Mouse (Mus musculus): Measurements from ENCODE around the gene Tmem246. TPM values are rescaled to one million over a fixed set of nuclear protein-coding genes. Genes with fewer than 3 reads are reported as not detected.

Gene Tmem246
- total RNA-seq, 1 experiment from 2014 or later: 1.9 TPM

GRCm38 (mm10) chr4:49535675-49536294, 61.9 kb downstream of the Tmem246 start:
- no peak for ATAC-seq (replicated peaks in 1 of 2; ENCODE audit: insufficient read depth in 1 of 2, low FRiP score in 2 of 2, low TSS enrichment in 1 of 2, low read depth in 1 of 2, poor library complexity in 2 of 2, severe bottlenecking in 2 of 2)

GRCm38 (mm10) chr4:49535036-49535435, 62.6 kb downstream of the Tmem246 start:
- no peak for ATAC-seq (replicated peaks in 1 of 2; ENCODE audit: insufficient read depth in 1 of 2, low FRiP score in 2 of 2, low TSS enrichment in 1 of 2, low read depth in 1 of 2, poor library complexity in 2 of 2, severe bottlenecking in 2 of 2)

Other genes starting within 250 kb of the Tmem246 start
- not detected in 2 replicates for gene Acnat2, start 189.7 kb downstream of the Tmem246 start, total RNA-seq (2017)
- 0.74 TPM in 1 of 2 replicates, not detected in the other for gene Acnat1, start 124.0 kb downstream of the Tmem246 start, total RNA-seq (2017)
- not detected in 2 replicates for gene Baat, start 91.3 kb downstream of the Tmem246 start, total RNA-seq (2017)
- 31.4 and 38.3 TPM in 2 replicates for gene Mrpl50, start 76.8 kb downstream of the Tmem246 start, total RNA-seq (2017)
- 7.8 and 10.4 TPM in 2 replicates for gene Zfp189, start 76.7 kb downstream of the Tmem246 start, total RNA-seq (2017)
- gene Aldob, start 48.3 kb downstream of the Tmem246 start, total RNA-seq (2017): not detected in 2 replicates
- 164 and 171 TPM in 2 replicates for gene Rnf20, start 34.1 kb upstream of the Tmem246 start, total RNA-seq (2017)
- not detected in 2 replicates for gene Ppp3r2, start 84.1 kb upstream of the Tmem246 start, total RNA-seq (2017)
- gene Grin3a, start 247.9 kb upstream of the Tmem246 start, total RNA-seq (2017): under 0.01 TPM in 1 of 2 replicates, not detected in the other

Data from hematopoietic stem cell, adult 5-6 weeks (primary cell).